Mouse (Mus musculus) effector memory CD4-positive, alpha-beta T cell, adult 5 months (primary cell): ENCODE results near the gene Kif1bp. TPM values are rescaled to one million over a fixed set of nuclear protein-coding genes. Genes with fewer than 3 reads are reported as not detected.

ENCODE experiments used
- polyA plus RNA-seq: library from polyadenylated mRNA; unstranded; fragments of 100-300 nt; shearing (Covaris generic); gene quantifications from one replicate; pipeline ENCODE4 v1.2.1, GENCODE M21; 2017

Kif1bp gene
- 25.2 TPM for polyA plus RNA-seq

GRCm38 (mm10) chr10:62578338-62579100 lies at the start of gene Kif1bp:
Gene Kif1bp, minus strand, starts transcription at chr10:62578457.

GRCm38 (mm10) chr10:62602177-62603040 lies 24.2 kb upstream of the Kif1bp start, which contains the start of gene Ddx21:
Gene Ddx21, minus strand, starts transcription at chr10:62602281.

GRCm38 (mm10) chr10:62527351-62527750 lies 50.9 kb downstream of the Kif1bp start, which contains the start of gene Srgn:
Gene Srgn, minus strand, starts transcription at chr10:62527451.

Other genes starting within 250 kb of the Kif1bp start
- 81.8 TPM for gene Hk1, start 198.5 kb downstream of the Kif1bp start, polyA plus RNA-seq
- gene Hkdc1, start 156.0 kb downstream of the Kif1bp start, polyA plus RNA-seq, result not detected
- gene 4930507D05Rik, start 129.0 kb downstream of the Kif1bp start, polyA plus RNA-seq, result 0.35 TPM
- gene Supv3l1, start 128.7 kb downstream of the Kif1bp start, polyA plus RNA-seq, result 22.1 TPM
- gene Vps26a, start 91.7 kb downstream of the Kif1bp start, polyA plus RNA-seq, result 42.3 TPM
- gene Srgn, start 51.0 kb downstream of the Kif1bp start, polyA plus RNA-seq, result 2,357 TPM
- 54.4 TPM for gene Ddx21, start 23.8 kb upstream of the Kif1bp start, polyA plus RNA-seq
- 167 TPM for gene Ddx50, start 72.8 kb upstream of the Kif1bp start, polyA plus RNA-seq
- gene Stox1, start 147.7 kb upstream of the Kif1bp start, polyA plus RNA-seq, result 0.26 TPM
- gene Ccar1, start 213.8 kb upstream of the Kif1bp start, polyA plus RNA-seq, result 118 TPM